Mouse (Mus musculus): ENCODE data around the gene 4930595D18Rik.

DNA sequence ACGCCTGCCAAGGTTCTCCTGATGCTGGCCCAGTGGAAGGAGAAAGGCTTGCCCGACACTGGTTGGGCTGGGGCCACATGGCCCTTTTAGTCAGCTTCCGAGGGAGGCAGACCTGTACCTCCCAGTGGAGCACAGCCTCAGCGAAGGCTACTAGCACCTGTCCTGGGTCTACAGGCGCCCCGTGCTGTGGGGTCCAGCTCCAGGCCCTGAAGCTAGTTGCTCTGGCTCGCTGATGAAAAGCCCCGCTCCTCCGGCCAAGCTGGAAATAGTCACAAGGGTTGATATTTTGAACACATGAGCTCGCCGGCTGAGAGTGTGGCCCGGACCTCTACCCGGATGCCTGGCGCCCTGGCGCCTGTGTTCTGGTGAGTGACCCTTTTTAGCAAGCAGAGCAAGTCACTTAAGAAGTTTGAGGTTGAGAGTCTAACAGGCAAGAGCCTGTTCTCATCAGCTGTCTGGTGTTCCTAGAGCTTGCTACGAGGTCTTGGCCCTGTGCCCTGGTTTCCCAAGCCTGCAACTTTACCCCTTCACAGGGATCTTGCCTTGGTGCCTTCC lies 40.7 kb downstream of the 4930595D18Rik start:
- TF ChIP-seq GATA1 (IDR thresholded peaks at IDR 0.05; ENCODE audit: borderline replicate concordance, low read length) (no peak), CTCF (IDR thresholded peaks at IDR 0.05; ENCODE audit: low read depth, low read length) (no peak)
